Mouse (Mus musculus) cerebellum, adult 9-11 months (tissue): ENCODE measurements at regions not wholly inside any gene's neighbourhood (a gene's known extent, or its start where the extent isn't known, plus 50 kb on each side); places are given as distances from the start of the nearest gene placed in this dataset.

Source experiments
- DNase-seq: peaks from one replicate; pipeline ENCODE4 v3.0.0; 2022

- no peak for DNase-seq
Measured at GRCm38 (mm10) chr2:167778271-167778670, 88.6 kb upstream of the Tmem189 start.

GRCm38 (mm10) chr2:167777331-167778085, 87.9 kb upstream of the Tmem189 start:
- DNase-seq = peak; percentile 10

GRCm38 (mm10) chr2:167776251-167777168, 86.9 kb upstream of the Tmem189 start:
- no peak for DNase-seq

GRCm38 (mm10) chr2:167775218-167775915, 85.7 kb upstream of the Tmem189 start:
- DNase-seq = no peak

- no peak for DNase-seq
Measured at GRCm38 (mm10) chr2:167774806-167775179, 85.2 kb upstream of the Tmem189 start.

- no peak for DNase-seq
Measured at GRCm38 (mm10) chr2:167774166-167774805, 84.7 kb upstream of the Tmem189 start.

- DNase-seq = no peak
Measured at GRCm38 (mm10) chr2:167772834-167773233, 83.2 kb upstream of the Tmem189 start.

- no peak for DNase-seq
Measured at GRCm38 (mm10) chr2:167767962-167768361, 78.3 kb upstream of the Tmem189 start.

GRCm38 (mm10) chr2:167767371-167767770, 77.7 kb upstream of the Tmem189 start:
- no peak for DNase-seq

GRCm38 (mm10) chr2:167765811-167766210, 76.2 kb upstream of the Tmem189 start:
- DNase-seq = no peak

- DNase-seq = peak; percentile 47
Measured at GRCm38 (mm10) chr2:167765072-167765800, 75.6 kb upstream of the Tmem189 start.

- DNase-seq = no peak
Measured at GRCm38 (mm10) chr2:167763891-167764410, 74.3 kb upstream of the Tmem189 start.

- no peak for DNase-seq
Measured at GRCm38 (mm10) chr2:167761404-167761936, 71.8 kb upstream of the Tmem189 start.

GRCm38 (mm10) chr2:167760681-167761403, 71.2 kb upstream of the Tmem189 start:
- DNase-seq = no peak

- no peak for DNase-seq
Measured at GRCm38 (mm10) chr2:167759603-167760390, 70.2 kb upstream of the Tmem189 start.

- DNase-seq = no peak
Measured at GRCm38 (mm10) chr2:167757157-167757780, 67.6 kb upstream of the Tmem189 start.

- no peak for DNase-seq
Measured at GRCm38 (mm10) chr2:167756721-167757120, 67.1 kb upstream of the Tmem189 start.

GRCm38 (mm10) chr2:167754929-167755551, 65.4 kb upstream of the Tmem189 start:
- no peak for DNase-seq

GRCm38 (mm10) chr2:167753898-167754297, 64.3 kb upstream of the Tmem189 start:
- no peak for DNase-seq
